Mouse (Mus musculus) cerebellum, adult 2 months (tissue): ENCODE data around the gene Kifc3.

Experiments used
- CTCF ChIP-seq: fragments of 200-500 bp; IDR thresholded peaks from 2 replicates; pipeline ENCODE4 v1.5.1; 2011; ENCODE audit warnings: low read depth, mild to moderate bottlenecking, control low read depth, low read length, moderate library complexity, borderline replicate concordance; ENCODE audit not compliant: insufficient read depth
- POLR2A ChIP-seq: fragments of 200-500 bp; IDR thresholded peaks from 2 replicates; pipeline ENCODE4 v1.6.1; 2011; ENCODE audit warnings: low read length, control low read depth, borderline replicate concordance; ENCODE audit not compliant: insufficient read depth

DNA sequence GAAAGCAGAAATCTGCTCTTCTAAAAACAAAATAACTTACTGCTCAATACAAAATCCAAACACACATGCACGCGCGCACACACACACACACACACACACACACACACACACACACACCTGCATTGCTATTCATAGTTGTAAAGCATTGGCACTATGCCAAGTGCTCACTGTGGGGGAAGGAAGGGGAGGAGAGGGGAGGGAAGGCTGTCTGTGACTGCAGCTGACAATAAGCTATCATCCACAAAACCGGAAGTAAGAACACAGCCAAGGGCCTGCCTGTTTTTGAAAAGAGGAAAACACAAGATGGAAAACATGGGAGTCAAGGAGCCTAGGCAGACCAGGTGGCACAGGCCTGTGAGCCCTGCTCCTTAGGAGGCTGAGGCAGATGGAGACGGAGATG, 42.6 kb upstream of the Kifc3 start:
- TF ChIP-seq CTCF (no peak), POLR2A (no peak)
